In genomic region chr6:134876795-134877194, GRCm38 (mm10) we compare ENCODE assay signal across 8 mouse cellular contexts. TPM values are rescaled to one million over a fixed set of nuclear protein-coding genes. Genes with fewer than 3 reads are reported as not detected.
DNase-seq lines count a peak whose midpoint lies in the region; ATAC-seq and TF ChIP-seq lines count a peak whose summit lies in the region.

No protein-coding gene starts in this region.

- intact Hi-C loops in left cerebral cortex, postnatal 36 days (cut with DNase I), result no loop called here

- peak; percentile 28 for TF ChIP-seq CTCF in midbrain, postnatal 0 days (IDR thresholded peaks at IDR 0.05)

- H3K27me3 ChIP-seq in midbrain, postnatal 0 days (ENCODE audit: insufficient read depth, low read length), result no peaks in the 10 kb centered on the region
- H3K27me3 ChIP-seq in midbrain, embryonic 15.5 days (replicated peaks), result no peaks in the 10 kb centered on the region
- H3K27me3 ChIP-seq in splenic B cell, adult 2 months (ENCODE audit: control insufficient read depth, insufficient read depth, low read length, poor library complexity, severe bottlenecking), result no peaks in the 10 kb centered on the region

- H3K27ac ChIP-seq in midbrain, postnatal 0 days (ENCODE audit: low read depth, low read length), result no peak overlapping the region
- no peak overlapping the region for H3K27ac ChIP-seq in midbrain, embryonic 15.5 days

- H3K4me1 ChIP-seq in midbrain, postnatal 0 days (ENCODE audit: insufficient read depth, low read length), result 0 out of 2 replicates have a peak, but pooled peaks cover 5% of the 10 kb centered on the region
- H3K4me1 ChIP-seq in midbrain, embryonic 15.5 days, result peaks cover 20% of the 10 kb centered on the region

- no peak overlapping the region for H3K9ac ChIP-seq in midbrain, postnatal 0 days (replicated peaks; ENCODE audit: low read length, poor library complexity, severe bottlenecking)
- no peak overlapping the region for H3K9ac ChIP-seq in midbrain, embryonic 15.5 days

- 84% methylated on average over 6 of the region's 6 CpGs for WGBS in midbrain, postnatal 0 days
- WGBS in midbrain, embryonic 15.5 days, result 88% methylated on average over 6 of the region's 6 CpGs

- ATAC-seq in midbrain, postnatal 0 days (ENCODE audit: low FRiP score), result no peak
- ATAC-seq in midbrain, embryonic 15.5 days (replicated peaks), result no peak
- peak; percentile 70 for ATAC-seq in inflammation-experienced regulatory T-cells, adult 6 months

- peak; percentile 14 to 33 for DNase-seq in adrenal gland, postnatal 36 days
- no peak for DNase-seq in adrenal gland, postnatal 4 days (ENCODE audit: low spot score in 2 of 2)
- no peak for DNase-seq in midbrain, postnatal 0 days (ENCODE audit: low spot score)
- peak; percentile 57 for DNase-seq in splenic B cell, adult 2 months (ENCODE audit: low read depth, low spot score)
- no peak for DNase-seq in layer of hippocampus, adult 18-20 months (ENCODE audit: low spot score in 2 of 2)
- DNase-seq in left cerebral cortex, postnatal 36 days (ENCODE audit: low spot score in 2 of 2), result no peak

- H3K4me3 ChIP-seq in midbrain, postnatal 0 days (ENCODE audit: low read depth, low read length), result no peak overlapping the region
- no peak overlapping the region for H3K4me3 ChIP-seq in midbrain, embryonic 15.5 days

- H3K9me3 ChIP-seq in midbrain, postnatal 0 days (ENCODE audit: low read length), result no peaks in the 10 kb centered on the region
- H3K9me3 ChIP-seq in midbrain, embryonic 15.5 days, result no peaks in the 10 kb centered on the region

- H3K4me2 ChIP-seq in midbrain, postnatal 0 days (ENCODE audit: low read depth, low read length, poor library complexity, severe bottlenecking), result no peak overlapping the region
- H3K4me2 ChIP-seq in midbrain, embryonic 15.5 days, result no peak overlapping the region

- peaks cover 7% of the 10 kb centered on the region; the same call in 1 of the 2 replicates for H3K36me3 ChIP-seq in midbrain, postnatal 0 days (ENCODE audit: insufficient read depth, low read length)
- H3K36me3 ChIP-seq in midbrain, embryonic 15.5 days (replicated peaks), result 0 out of 2 replicates have a peak, but pooled peaks cover 4% of the 10 kb centered on the region
- 0 out of 2 replicates have a peak, but pooled peaks cover 1% of the 10 kb centered on the region for H3K36me3 ChIP-seq in splenic B cell, adult 2 months (ENCODE audit: control insufficient read depth, insufficient read depth, low read length, poor library complexity, severe bottlenecking)

RNA-seq across cellular contexts. Expression of gene Gpr19, which starts 21.6 kb away (rescaled TPM):
- 1 to 10 TPM; 5.7 to 6.9 TPM for total RNA-seq in adrenal gland, postnatal 36 days (2021)
- total RNA-seq in adrenal gland, postnatal 4 days (2021), result 10 to 100 TPM; 13.6 to 16.4 TPM
- 32.1 and 34.2 TPM in 2 replicates for total RNA-seq in midbrain, postnatal 0 days (2014; rRNA removed)
- polyA plus RNA-seq in midbrain, postnatal 0 days (2015; fragmentation: Nextera tagmentation; extraction: Ambion mirVana), result 38.5 and 41.6 TPM in 2 replicates
- 40.1 and 44.0 TPM in 2 replicates for polyA plus RNA-seq in midbrain, embryonic 15.5 days (2015; fragmentation: Nextera tagmentation; extraction: Ambion mirVana)
- polyA plus RNA-seq in inflammation-experienced regulatory T-cells, adult 6 months (2017; shearing (Covaris generic)), result 1 to 10 TPM; 5.7 to 9.1 (median 6.8) TPM
- 10 to 100 TPM; 26.2 to 28.1 TPM for total RNA-seq in layer of hippocampus, adult 18-20 months (2021)
- total RNA-seq in left cerebral cortex, postnatal 36 days (2021), result 10 to 100 TPM; 20.2 to 24.9 TPM

RNA-seq across cellular contexts. Expression of gene Cdkn1b, which starts 43.4 kb away (rescaled TPM):
- 10 to 100 TPM; 35.3 to 74.4 TPM for total RNA-seq in adrenal gland, postnatal 36 days (2021)
- 10 to 100 TPM; 53.4 to 53.8 TPM for total RNA-seq in adrenal gland, postnatal 4 days (2021)
- 48.5 and 58.8 TPM in 2 replicates for total RNA-seq in midbrain, postnatal 0 days (2014; rRNA removed)
- polyA plus RNA-seq in midbrain, postnatal 0 days (2015; fragmentation: Nextera tagmentation; extraction: Ambion mirVana), result 23.9 and 25.6 TPM in 2 replicates
- polyA plus RNA-seq in midbrain, embryonic 15.5 days (2015; fragmentation: Nextera tagmentation; extraction: Ambion mirVana), result 24.4 and 25.3 TPM in 2 replicates
- 10 to 100 TPM; 29.4 to 55.7 (median 51.9) TPM for polyA plus RNA-seq in inflammation-experienced regulatory T-cells, adult 6 months (2017; shearing (Covaris generic))
- 10 to 100 TPM; 46.0 to 48.2 TPM for total RNA-seq in layer of hippocampus, adult 18-20 months (2021)
- total RNA-seq in left cerebral cortex, postnatal 36 days (2021), result 10 to 100 TPM; 41.5 to 46.0 TPM

RNA-seq across cellular contexts. Expression of gene Crebl2, which starts 46.8 kb away (rescaled TPM):
- 10 to 100 TPM; 30.0 to 35.0 TPM for total RNA-seq in adrenal gland, postnatal 36 days (2021)
- total RNA-seq in adrenal gland, postnatal 4 days (2021), result 10 to 100 TPM; 15.5 to 19.8 TPM
- total RNA-seq in midbrain, postnatal 0 days (2014; rRNA removed), result 7.0 and 10.0 TPM in 2 replicates
- polyA plus RNA-seq in midbrain, postnatal 0 days (2015; fragmentation: Nextera tagmentation; extraction: Ambion mirVana), result 2.6 and 3.5 TPM in 2 replicates
- polyA plus RNA-seq in midbrain, embryonic 15.5 days (2015; fragmentation: Nextera tagmentation; extraction: Ambion mirVana), result 4.6 and 5.6 TPM in 2 replicates
- polyA plus RNA-seq in inflammation-experienced regulatory T-cells, adult 6 months (2017; shearing (Covaris generic)), result 10 to 100 TPM; 20.4 to 46.1 (median 45.3) TPM
- 10 to 100 TPM; 47.3 to 48.1 TPM for total RNA-seq in layer of hippocampus, adult 18-20 months (2021)
- total RNA-seq in left cerebral cortex, postnatal 36 days (2021), result 10 to 100 TPM; 31.8 to 36.6 TPM

Comparison
In these comparisons a context has a peak if more than half of its experiments do, and no peak if none do; other contexts are left out.
1. DNase-seq: peak in adrenal gland, postnatal 36 days (2 of 2) and splenic B cell, adult 2 months (single experiment); none in adrenal gland, postnatal 4 days (0 of 2), midbrain, postnatal 0 days (single experiment), layer of hippocampus, adult 18-20 months (0 of 2) and left cerebral cortex, postnatal 36 days (0 of 2).